Mouse (Mus musculus): ENCODE data around the gene Chic2. TPM values are rescaled to one million over a fixed set of nuclear protein-coding genes. Genes with fewer than 3 reads are reported as not detected.

Chic2 gene
- polyA plus RNA-seq, 2 experiments from 2014 or later, result 7.2 to 9.1 TPM

DNA sequence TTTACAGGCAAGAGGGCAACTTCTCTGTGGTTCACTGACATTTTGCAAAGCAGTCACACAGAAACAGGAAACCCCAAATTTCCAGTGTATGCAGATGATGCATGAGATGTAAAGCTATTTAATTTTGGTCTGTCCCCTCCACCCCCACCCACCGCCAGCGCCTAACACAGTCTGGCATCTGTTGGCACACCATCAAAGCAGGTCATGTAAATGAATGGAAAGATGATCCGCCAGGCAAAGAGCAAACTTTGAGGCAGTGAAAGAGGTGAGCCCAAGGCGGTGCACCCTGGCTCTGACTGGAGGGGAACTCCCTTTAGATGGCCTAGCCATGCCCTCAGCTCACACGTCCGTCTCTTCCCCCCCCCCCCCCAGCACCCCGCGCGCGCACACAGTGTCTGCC lies 22.1 kb upstream of the Chic2 start:
- ATAC-seq, result peak; percentile 79

DNA sequence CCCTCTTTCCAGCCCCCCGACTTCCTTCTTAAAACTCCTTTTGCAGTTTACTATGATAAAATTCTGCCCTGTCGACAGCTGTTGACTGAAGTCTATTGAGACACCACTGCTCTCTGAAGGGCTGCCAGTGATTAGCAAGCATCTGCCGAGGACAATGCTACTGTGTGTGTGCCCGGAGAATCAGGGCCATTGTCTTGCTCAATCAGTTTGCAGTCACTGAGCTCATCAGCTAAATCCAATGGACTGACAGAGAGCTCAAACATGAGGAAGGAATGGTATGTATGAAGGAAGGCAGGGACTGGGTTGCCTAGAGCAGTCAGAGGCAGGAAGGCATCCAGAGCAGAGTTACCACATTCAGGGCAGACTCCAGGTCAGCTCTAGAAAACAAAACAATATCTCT lies 18.6 kb upstream of the Chic2 start:
- no peak for ATAC-seq

DNA sequence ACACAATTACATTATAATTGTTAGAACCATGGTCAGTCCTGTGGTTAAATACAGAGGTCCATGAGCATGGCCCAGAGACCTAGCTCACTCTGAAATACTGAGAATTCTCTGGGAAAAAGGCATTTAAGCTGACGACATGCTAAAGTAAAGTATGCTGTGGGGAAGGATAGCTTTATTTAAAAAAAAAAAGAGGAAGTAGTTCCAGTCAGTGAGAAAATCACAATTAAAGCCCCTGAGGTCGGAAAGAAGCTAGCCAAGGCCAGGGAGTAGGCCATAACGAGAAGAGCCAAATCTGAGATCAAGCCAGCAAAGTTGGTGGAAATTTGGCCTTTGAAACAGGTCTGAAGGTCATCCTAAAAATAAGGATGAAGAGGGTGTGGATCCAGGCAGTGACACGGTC lies 6.5 kb upstream of the Chic2 start:
- ATAC-seq, result no peak

DNA sequence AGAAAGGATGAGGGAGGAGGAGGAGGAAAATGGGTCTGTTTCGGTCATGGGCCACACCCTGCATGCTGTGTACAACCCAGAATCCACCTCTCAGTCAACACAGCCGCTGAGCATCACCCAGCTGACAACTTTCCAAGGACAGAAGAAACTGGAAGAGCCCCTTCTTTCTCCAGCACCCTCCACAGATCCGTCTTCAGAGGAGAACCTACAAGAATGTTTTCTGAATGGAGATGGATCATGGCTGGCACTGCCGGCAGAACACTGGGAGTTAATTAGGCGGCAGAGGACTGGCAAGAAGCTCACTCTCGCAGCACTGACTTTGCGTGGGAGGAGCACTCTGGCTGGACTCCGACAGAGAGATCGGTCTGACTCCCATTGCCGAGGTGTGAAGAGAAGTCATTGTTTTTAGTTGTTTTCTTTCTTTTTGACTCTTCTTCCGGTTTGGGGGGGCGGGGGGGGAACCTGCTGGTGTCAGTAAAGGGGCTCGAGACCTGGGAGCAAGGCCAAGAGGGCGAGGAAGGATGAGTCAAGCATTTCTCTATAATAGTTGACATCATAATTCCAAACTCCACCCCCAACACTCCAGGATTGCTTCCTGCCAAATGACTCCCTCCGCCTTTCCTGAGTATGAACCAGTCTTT lies 2.2 kb upstream of the Chic2 start:
- no peak for ATAC-seq

DNA sequence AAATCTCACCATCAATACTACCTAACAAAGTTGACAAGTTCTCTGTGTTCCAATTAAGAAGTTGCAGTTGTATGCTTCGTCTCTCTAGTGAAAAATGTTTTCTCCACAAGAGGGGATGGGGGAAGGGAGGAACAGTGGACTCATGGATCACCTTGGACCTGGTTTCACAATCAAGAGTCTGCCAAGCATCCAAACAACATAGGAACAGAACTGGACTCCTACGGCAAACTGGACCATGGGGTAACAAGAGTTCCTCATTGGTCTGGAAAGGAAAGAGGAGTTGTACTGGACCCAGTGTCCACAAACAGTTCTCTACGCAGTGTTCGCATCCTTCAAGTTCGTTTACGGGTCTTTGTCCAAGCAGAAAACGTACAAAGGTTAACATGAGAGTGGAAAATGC lies 797 bp upstream of the Chic2 start:
- no peak for ATAC-seq

DNA sequence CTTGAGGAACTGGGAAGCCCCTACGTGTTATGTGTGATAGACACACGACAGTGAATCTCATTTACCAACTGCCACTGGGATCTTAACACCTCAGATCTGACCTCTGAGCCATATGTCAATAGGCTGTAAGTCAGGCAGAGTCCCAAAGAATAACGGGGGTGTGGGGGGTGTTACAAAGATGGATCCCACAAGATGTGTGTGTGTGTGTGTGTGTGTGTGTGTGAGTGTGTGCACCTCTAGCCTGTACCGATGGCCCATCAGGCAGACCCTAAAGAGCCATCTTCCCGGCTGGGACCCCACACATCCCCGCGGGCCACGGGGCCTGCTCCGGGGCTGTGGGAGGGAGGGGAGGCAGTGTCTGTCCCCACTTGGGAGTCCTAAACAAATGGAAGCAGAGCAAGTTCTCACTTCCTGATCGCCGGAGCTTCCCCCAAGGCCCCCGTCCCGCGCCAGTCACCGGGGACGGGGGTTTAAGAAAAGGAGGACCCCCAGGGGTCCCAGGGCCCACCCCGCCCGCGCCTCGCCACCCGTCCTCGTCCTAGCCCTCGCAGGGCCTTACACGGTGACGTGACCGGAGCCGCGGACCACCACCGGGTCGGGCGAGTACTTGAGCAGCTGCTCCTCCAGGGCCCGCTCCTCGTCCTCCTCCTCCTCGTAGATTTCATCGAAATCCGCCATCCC lies 813 bp downstream of the Chic2 start:
- peak; percentile 21 for ATAC-seq

DNA sequence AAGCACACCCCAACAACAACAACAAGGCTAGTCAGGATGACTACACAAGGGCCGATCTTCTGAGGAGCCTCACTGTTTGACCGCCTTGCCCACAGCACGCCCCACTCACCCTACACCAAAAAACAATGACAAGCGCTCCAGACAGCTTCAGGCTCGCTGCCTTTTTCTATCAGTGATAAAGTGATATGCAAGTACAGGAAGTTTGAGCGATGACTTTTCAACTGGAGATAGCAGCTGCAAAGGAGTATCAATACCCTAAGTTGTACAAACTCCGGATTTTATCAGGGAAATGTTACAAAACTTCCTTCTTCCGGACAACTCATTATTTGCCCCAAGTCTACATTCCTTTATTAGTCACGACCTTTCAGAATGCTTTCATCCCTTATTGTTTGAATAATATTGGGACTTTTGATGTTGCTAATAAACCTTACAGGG lies 1.5 kb downstream of the Chic2 start:
- peak; percentile 21 for ATAC-seq

DNA sequence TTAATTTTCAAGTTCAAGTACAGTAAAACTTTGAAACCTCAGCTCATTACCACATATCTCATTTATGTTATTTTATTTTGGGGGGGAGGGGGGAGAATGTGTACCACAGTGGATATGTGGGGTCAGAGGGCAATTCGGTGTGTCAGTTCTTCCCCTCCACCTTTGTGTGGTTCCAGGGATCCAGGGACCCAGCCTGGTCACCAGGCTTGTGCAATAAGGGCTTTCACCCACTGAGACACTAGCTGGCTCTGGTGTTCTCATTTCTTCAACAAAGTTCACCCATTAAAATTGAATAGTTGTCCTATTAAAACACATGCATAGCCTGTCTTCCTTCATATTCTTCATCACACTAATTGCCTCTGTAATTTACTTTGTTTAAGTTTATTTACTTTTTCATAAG lies 5.3 kb downstream of the Chic2 start:
- no peak for ATAC-seq

DNA sequence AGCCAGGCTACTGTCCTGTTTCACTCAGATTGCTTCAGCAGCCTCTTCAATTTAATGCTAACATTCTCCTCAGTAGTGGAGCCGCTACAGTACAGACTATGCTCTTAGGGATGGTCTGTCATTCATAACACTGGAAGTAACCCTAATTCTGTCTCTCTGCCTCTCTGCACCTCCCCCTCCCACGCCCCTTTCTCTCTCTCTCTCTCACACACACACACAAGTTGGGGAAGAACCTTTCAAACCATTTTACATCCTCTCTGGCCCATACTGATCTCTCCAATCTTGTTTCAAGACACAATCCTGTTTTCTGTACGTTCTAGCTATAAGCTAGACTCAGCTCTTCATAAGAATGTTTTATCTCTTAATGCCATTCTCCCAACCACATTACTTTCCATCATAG lies 9.1 kb downstream of the Chic2 start:
- ATAC-seq, result peak; percentile 80

DNA sequence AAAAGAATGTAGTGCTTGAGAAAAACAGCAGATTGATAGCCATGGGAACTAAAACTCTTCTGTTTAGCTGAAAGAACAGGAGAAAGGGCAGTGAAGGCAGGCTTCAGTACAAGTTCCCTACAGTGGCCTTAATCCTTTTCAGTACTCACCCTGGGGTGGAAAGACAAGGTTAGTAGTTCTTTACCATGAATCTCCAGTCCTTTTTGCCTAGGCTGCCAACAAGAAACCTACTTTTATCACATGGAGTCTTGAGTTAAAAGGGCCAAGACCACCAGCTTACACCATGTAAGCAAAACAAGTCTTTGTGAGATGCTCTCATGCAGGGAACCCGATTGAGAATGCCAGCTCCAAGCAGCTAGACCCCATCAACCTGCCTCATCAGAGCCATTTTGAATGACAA lies 29.8 kb downstream of the Chic2 start:
- no peak for ATAC-seq

DNA sequence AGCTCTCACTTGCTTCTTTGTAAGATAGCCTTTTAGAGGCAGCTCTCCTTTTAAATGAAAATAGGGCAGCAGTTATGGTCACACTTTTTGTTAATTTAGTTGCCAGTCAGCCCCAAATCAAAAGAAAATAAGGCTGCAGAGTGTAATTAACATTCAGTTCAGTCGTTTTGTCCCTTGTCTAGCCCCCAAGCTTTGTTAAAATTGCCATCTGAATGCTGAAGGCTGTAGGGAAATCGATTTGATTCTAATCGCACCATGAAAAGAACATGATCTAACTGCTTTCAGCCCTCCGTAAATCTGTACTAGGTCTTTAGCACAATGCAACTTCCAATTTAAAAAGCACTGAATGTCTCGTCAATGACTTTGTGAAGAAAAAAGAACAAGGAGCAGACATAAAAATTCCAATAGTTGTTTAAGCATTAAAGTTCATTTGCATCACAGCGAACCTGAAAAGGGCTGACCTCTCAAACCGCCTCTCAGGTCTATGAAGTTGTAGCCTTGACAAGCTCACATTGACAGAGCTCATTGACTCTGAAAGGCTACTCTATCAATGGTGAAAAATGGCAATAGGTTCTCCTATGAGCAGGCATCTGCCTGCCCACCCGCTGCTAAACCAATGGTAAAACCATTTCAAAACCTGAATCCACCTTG lies 31.7 kb downstream of the Chic2 start:
- ATAC-seq, result no peak

DNA sequence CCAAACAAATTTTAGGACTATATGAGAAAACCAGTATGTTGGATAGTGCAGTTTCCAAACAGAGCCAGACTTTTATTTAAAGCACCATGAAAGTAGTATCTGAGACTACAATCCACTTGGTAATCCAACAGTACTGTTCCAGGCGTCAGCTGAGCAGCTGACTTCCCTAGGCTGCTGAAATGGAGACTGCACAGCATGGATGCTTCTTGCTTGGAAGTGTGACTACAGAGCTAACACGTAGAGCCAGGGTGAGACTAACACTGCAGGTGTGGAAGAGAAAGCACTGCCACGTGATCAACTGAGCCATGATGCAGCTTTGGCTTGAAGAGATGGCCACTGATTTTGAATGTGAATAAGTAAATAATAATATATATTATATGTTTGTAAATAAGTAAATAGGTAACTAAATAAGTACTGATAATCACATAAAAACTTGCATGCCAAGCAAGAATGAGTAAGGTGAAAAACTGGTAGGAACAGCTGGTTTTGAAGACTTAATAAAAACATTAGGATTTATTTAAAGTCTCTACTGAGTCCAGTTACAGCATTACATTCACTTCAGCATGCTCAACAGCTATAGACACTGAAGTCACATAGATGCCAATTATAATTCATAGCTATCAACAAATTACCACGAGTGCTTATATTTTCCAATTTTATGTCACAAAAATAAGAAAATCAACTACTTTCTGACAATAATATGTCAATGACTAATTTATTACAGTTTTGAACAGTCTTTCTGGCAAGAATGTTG lies 32.4 kb downstream of the Chic2 start:
- no peak for ATAC-seq

DNA sequence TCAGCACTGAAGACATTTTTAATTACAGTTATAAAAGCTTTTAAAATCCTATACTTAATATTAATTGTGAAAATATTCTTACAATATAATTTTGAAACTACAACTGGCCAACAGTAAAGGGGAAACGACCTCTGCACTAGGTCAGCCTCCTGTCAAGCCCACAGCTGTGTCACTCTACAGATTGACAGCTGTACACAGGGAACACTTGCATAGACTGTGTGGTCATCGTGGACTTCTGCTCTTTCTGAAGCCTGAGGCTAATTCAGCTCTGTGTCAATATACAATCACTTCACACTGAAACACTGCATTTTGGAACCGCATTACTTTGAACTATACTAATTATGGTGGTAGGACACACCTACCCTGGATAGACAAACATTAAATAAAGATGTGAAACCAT lies 39.8 kb downstream of the Chic2 start:
- no peak for ATAC-seq

DNA sequence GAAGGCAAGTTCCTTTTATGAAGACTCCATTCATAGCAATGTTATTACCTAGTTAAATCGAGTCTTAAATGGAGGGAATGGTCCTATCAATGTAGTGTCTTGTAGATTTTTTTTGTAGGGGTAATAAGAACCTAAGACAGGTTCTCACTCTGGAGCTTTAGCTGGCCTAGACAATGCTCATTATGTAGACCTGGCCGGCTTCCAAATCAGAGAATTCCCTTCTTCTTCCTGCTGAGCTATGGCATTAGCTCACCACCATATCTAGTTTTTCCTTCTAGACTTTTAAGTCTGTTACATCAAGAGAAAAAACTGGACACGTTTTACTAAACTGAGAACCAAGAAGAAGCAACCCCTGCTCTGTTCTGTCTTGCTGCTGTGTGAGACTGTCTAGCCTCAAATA lies 42.5 kb downstream of the Chic2 start:
- ATAC-seq, result no peak

DNA sequence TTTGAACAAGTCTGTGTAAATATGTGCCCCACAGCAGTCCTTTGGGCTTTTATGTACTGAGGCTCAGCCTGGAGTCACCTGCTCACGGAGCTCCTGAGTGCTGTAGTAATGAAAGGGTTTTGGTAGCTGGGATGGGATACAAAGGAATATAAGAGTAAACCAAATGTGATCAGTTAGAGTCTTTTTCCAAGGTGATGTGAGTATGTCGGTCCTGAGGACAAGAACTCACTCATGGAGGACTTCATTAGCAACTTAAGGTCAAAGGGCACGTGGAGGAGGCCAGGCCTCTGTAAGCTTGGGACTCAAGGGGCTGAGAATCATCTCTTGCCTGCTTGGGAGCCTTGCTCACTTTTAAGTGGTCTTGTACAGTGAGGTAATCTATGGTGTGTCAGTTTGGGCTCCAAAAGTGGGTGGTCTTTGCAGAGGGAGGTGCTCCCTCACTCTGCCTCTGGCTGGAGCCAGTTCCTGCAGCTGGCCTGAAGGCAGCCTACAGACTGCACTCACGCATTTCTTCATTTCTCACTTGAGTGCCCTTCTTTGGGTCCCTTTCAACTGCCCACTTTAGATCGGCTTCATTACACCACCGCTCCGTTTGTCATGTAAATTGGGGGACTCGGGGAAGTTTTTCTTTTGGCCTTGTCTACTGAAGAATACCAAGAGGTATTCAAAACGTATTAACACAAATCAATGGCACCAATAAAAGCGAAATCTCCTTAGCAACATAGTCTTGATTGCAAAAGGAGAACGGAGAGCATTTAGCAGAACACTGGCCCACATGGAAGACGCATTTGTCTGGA lies 45.7 kb downstream of the Chic2 start:
- ATAC-seq, result no peak

DNA sequence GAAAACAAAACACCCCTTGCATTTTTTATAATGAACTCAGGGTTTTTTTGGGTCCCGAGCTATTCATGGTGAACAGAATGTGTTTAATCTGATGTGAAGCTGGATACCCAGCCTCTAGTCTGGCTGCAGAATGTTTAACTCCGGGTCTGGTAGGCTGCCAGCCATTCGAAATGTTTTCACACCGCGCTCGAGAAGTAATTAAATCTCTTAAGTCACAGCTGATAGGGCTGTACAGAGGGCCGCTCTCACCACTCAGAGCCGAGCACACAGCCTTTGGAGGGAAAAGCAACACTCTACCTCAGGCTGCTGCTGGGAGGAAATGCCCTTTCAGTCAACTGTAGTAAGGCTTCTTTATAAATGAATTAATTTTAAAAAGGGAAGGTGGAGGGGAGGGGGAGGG lies 49.6 kb downstream of the Chic2 start:
- no peak for ATAC-seq

DNA sequence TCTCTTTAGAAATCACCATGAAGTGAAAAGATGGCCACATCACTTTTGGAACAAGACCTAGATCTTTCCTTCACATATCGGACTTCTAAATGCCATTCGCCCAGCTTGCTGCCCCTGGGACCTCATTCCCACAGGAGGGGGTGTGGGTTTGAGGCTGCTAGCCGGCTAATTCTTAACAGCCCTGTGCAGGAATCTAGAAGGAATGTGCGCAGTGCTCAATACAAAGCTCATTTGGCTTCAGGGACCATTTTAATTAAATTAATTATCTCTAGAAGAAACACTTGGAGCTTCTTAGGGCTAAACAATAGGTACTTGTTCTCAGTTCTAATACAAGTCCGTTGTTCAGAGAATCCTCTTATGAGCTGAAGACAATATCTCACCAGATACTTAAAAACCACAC lies 60.5 kb downstream of the Chic2 start:
- ATAC-seq, result no peak

DNA sequence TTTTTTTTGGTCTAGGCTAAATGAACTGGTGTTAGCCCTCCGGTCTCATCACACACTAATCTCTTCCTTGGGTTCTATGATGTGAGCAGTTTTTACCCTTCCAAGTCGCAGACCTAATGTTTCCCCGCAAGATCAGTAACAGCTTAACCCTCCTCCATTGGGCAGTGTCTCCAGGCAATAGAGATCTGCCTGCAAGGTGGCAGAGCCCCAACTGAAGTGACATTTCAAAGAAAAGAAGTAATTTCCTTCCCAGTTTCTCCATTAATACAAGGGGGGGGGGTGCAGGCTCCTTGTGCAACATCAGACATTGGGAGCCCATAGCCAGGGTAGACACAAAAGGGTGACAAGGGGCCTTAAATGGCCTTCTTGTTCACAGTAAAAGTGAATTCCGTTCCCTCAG lies 64.0 kb downstream of the Chic2 start:
- no peak for ATAC-seq

DNA sequence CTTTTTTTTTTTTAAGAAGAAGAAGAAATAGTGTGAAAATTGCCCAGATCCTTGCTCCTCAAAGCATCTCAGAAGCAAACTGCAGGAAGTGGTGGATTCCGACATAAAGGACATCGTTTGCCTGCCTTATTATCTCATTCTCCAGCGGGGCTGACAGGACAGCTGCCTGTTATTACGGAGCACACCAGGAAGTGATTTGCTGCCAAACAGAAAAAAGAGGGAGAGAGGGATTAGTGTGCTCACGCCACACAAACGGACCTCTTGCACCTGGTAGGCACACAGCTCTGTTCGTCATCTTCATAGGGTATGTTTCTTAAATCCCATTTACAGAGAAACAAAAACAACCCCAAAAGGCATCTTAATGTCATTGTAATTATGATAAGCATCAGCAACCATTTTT lies 64.4 kb downstream of the Chic2 start:
- no peak for ATAC-seq

DNA sequence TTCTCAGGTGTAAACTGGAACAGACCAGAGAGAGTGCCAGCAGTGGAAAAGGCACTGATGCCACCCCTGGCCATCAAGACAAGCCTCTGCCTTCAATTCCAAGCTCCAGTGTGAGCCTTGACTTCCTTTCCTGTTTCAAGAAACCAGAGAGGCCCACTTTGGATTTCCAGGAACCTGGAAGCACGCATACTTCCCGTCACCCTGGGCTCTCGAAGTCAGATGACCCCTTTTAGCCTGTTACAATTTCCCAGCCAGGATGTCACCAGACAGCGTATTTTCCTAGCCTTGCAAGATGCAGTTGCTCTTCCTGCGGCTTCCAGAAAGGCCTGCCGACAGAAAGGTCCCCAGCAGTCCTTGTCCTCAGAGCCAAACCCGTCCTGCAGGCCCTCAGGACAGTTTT lies 65.0 kb downstream of the Chic2 start:
- ATAC-seq, result no peak

DNA sequence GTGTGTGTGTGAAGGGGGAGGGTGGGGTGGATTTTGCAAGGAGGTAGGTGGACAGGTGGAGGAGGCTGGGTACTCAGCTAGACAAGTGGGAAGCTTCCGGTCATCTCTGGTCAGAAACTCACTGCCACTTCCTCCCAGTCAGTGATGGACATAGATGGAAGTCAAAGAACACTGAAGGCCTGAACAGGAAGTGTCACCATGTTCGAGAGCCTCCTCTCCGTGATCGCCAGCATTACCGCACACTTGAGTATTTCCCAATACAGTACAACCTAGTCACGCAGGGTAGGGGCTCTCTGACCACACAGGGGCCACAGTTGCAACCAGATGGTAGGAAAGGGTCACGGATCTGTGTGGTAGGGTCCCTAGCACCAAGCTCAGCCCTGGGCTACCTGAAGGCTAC lies 69.1 kb downstream of the Chic2 start:
- ATAC-seq, result no peak

DNA sequence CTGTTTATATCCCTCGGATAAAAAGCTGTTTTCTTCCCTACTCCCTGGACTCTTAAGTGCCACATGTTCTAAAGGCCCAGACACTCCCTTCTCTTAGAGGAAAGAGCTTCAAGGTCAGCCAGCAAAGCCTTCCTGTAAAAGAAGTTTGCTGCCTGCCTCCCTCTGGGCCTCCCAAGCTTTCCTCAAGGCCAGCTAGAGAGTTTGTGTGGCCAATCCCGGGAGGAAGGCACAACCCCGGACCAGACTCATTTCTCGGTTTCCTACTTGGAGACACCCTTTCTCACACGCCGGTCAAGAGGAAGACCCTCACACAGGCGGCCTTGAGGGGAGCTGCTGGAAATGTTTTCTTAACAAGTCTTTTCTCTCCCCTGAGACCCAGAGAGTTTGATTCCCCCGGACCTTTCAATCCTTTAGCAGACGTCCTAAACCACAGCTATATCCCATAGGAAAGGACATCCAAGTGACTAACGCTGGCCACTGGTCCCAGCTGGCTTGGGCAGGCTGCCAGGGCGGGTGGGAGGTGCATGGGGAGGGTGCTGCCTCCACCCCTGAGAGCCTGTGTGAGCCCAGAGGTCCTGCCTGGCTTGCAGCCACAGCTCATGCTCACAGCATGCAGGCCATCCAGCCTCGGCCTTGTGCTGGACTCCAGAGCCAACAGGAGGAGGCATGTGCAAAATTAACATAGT lies 69.7 kb downstream of the Chic2 start:
- ATAC-seq, result no peak

Data from CD4-positive, CD25-positive, alpha-beta regulatory T cell, adult 4 months (primary cell).